ENCODE assay signal across 12 mouse cellular contexts in genomic region chr4:93352930-93353329, GRCm38 (mm10). TPM values are rescaled to one million over a fixed set of nuclear protein-coding genes. Genes with fewer than 3 reads are reported as not detected.
DNase-seq lines count a peak whose midpoint lies in the region; ATAC-seq and TF ChIP-seq lines count a peak whose summit lies in the region.
"Had no signal": no experiment of that assay in that cellular context is flagged by ENCODE, and none has a peak within 500 bp of the region (broad histone marks: within the 10 kb centered on the region; RNA-seq: fewer than 3 reads in every experiment).

No protein-coding gene starts in this region.

- no peaks in the 10 kb centered on the region for H3K27me3 ChIP-seq in lung, postnatal 0 days (replicated peaks; ENCODE audit: insufficient read depth, low read length)
- no peaks in the 10 kb centered on the region for H3K27me3 ChIP-seq in stomach, postnatal 0 days (ENCODE audit: control insufficient read depth, insufficient read depth, low read length)
- H3K27me3 ChIP-seq in forebrain, embryonic 13.5 days: no peaks in the 10 kb centered on the region
- H3K27me3 ChIP-seq: liver, embryonic 13.5 days had no signal

- no peak for DNase-seq in gastrocnemius, adult 2 months
- DNase-seq in gastrocnemius, postnatal 36 days: no peak
- no peak for DNase-seq in lung, postnatal 0 days (ENCODE audit: low spot score)
- DNase-seq in lung, postnatal 25 days (ENCODE audit: low spot score): no peak
- no peak for DNase-seq in stomach, postnatal 0 days (ENCODE audit: low spot score)
- DNase-seq: cerebellum, adult 9-11 months; liver, embryonic 13.5 days; spleen, adult 18-20 months; thymus, postnatal 4 days had no signal

- peak; percentile 67 for TF ChIP-seq CTCF in gastrocnemius, adult 2 months (IDR thresholded peaks at IDR 0.05)
- TF ChIP-seq CTCF in lung, postnatal 0 days (IDR thresholded peaks at IDR 0.05): peak; percentile 40
- TF ChIP-seq CTCF in stomach, postnatal 0 days (IDR thresholded peaks at IDR 0.05; ENCODE audit: low read depth): peak; percentile 64

- WGBS in lung, postnatal 0 days: 50% methylated on average over 2 of the region's 2 CpGs
- WGBS in stomach, postnatal 0 days: 59% methylated on average over 2 of the region's 2 CpGs
- WGBS in forebrain, embryonic 13.5 days: 65% methylated on average over 2 of the region's 2 CpGs

- no peak overlapping the region for H3K27ac ChIP-seq in gastrocnemius, adult 2 months
- no peak overlapping the region for H3K27ac ChIP-seq in lung, postnatal 0 days (ENCODE audit: low read length)
- no peak overlapping the region for H3K27ac ChIP-seq in stomach, postnatal 0 days (replicated peaks)
- H3K27ac ChIP-seq in forebrain, embryonic 13.5 days: no peak overlapping the region
- H3K27ac ChIP-seq: liver, embryonic 13.5 days had no signal

- TF ChIP-seq EP300 in lung, postnatal 0 days (IDR thresholded peaks at IDR 0.05): no peak
- no peak for TF ChIP-seq EP300 in stomach, postnatal 0 days (optimal IDR thresholded peaks at IDR 0.05)

- no peaks in the 10 kb centered on the region for H3K36me3 ChIP-seq in lung, postnatal 0 days (ENCODE audit: insufficient read depth, low read length)
- H3K36me3 ChIP-seq in stomach, postnatal 0 days (ENCODE audit: control insufficient read depth, insufficient read depth, low read length): no peaks in the 10 kb centered on the region
- no peaks in the 10 kb centered on the region for H3K36me3 ChIP-seq in forebrain, embryonic 13.5 days (ENCODE audit: poor library complexity, severe bottlenecking)
- H3K36me3 ChIP-seq: liver, embryonic 13.5 days had no signal

- no peak for ATAC-seq in lung, postnatal 0 days
- ATAC-seq in common myeloid progenitor, adult 5-6 weeks (replicated peaks; ENCODE audit: low read depth, poor library complexity, severe bottlenecking): peak; percentile 87
- ATAC-seq in stomach, postnatal 0 days (ENCODE audit: low FRiP score, low TSS enrichment): no peak
- ATAC-seq in forebrain, embryonic 13.5 days: no peak

- no peak overlapping the region for H3K4me3 ChIP-seq in gastrocnemius, adult 2 months
- H3K4me3 ChIP-seq in lung, postnatal 0 days (ENCODE audit: low read depth, low read length): no peak overlapping the region
- H3K4me3 ChIP-seq in stomach, postnatal 0 days (ENCODE audit: low read depth, low read length): no peak overlapping the region
- H3K4me3 ChIP-seq in forebrain, embryonic 13.5 days: no peak overlapping the region
- H3K4me3 ChIP-seq: liver, embryonic 13.5 days; myocyte had no signal

- intact Hi-C loops in gastrocnemius, adult 2 months (cut with DNase I): no loop called here
- intact Hi-C loops in gastrocnemius, postnatal 36 days (cut with DNase I): no loop called here

- H3K4me2 ChIP-seq in lung, postnatal 0 days (replicated peaks; ENCODE audit: low read depth, low read length): no peak overlapping the region
- H3K4me2 ChIP-seq in stomach, postnatal 0 days (replicated peaks; ENCODE audit: low read depth): no peak overlapping the region
- no peak overlapping the region for H3K4me2 ChIP-seq in forebrain, embryonic 13.5 days
- H3K4me2 ChIP-seq: liver, embryonic 13.5 days had no signal

- H3K9ac ChIP-seq in lung, postnatal 0 days (replicated peaks; ENCODE audit: low read depth): no peak overlapping the region
- H3K9ac ChIP-seq in stomach, postnatal 0 days (ENCODE audit: low read length): no peak overlapping the region
- H3K9ac ChIP-seq in forebrain, embryonic 13.5 days: no peak overlapping the region
- H3K9ac ChIP-seq: liver, embryonic 13.5 days had no signal

- H3K9me3 ChIP-seq in lung, postnatal 0 days (ENCODE audit: low read length): no peaks in the 10 kb centered on the region
- no peaks in the 10 kb centered on the region for H3K9me3 ChIP-seq in stomach, postnatal 0 days (ENCODE audit: control insufficient read depth, low read length)
- no peaks in the 10 kb centered on the region for H3K9me3 ChIP-seq in forebrain, embryonic 13.5 days (replicated peaks)
- H3K9me3 ChIP-seq: liver, embryonic 13.5 days had no signal

- no peaks in the 10 kb centered on the region for H3K4me1 ChIP-seq in lung, postnatal 0 days (ENCODE audit: insufficient read depth, low read depth, low read length)
- no peaks in the 10 kb centered on the region for H3K4me1 ChIP-seq in stomach, postnatal 0 days (replicated peaks; ENCODE audit: control insufficient read depth, insufficient read depth)
- no peaks in the 10 kb centered on the region for H3K4me1 ChIP-seq in forebrain, embryonic 13.5 days
- H3K4me1 ChIP-seq: liver, embryonic 13.5 days had no signal

RNA-seq across cellular contexts. Expression of gene Tusc1, which starts 17.6 kb away (rescaled TPM):
- 1 to 10 TPM; 1.9 to 2.0 TPM for total RNA-seq in gastrocnemius, adult 2 months (2021)
- 1 to 10 TPM; 1.8 to 1.9 TPM for total RNA-seq in gastrocnemius, postnatal 36 days (2021)
- polyA plus RNA-seq in lung, postnatal 0 days (2015; fragmentation: Nextera tagmentation; extraction: Ambion mirVana): 4.6 and 5.2 TPM in 2 replicates
- 3.1 and 3.2 TPM in 2 replicates for total RNA-seq in common myeloid progenitor, adult 5-6 weeks (2017)
- polyA plus RNA-seq in stomach, postnatal 0 days (2015; fragmentation: Nextera tagmentation; extraction: Ambion mirVana): 5.1 and 7.2 TPM in 2 replicates
- 3.5 and 3.7 TPM in 2 replicates for polyA plus RNA-seq in forebrain, embryonic 13.5 days (2015; fragmentation: Nextera tagmentation; extraction: Ambion mirVana)
